8 mouse cellular contexts compared by ENCODE assay signal in genomic region chr11:87734346-87734745, GRCm38 (mm10). TPM values are rescaled to one million over a fixed set of nuclear protein-coding genes. Genes with fewer than 3 reads are reported as not detected.
DNase-seq lines count a peak whose midpoint lies in the region; ATAC-seq and TF ChIP-seq lines count a peak whose summit lies in the region.

No protein-coding gene starts in this region.

- WGBS in kidney, embryonic 16.5 days: 50% methylated on average over 5 of the region's 5 CpGs
- WGBS in forebrain, embryonic 11.5 days: 42% methylated on average over 5 of the region's 5 CpGs
- 57% methylated on average over 5 of the region's 5 CpGs for WGBS in limb, embryonic 12.5 days
- WGBS in small intestine, adult 2 months: 77% methylated on average over 5 of the region's 5 CpGs

- intact Hi-C loops in gastrocnemius, postnatal 14 days (cut with DNase I; ENCODE audit: low total_unique reads): no loop called here

- ATAC-seq in kidney, embryonic 16.5 days (ENCODE audit: low FRiP score, low TSS enrichment): no peak
- ATAC-seq in forebrain, embryonic 11.5 days (replicated peaks; ENCODE audit: low FRiP score): no peak
- ATAC-seq in limb, embryonic 12.5 days (ENCODE audit: insufficient number of reproducible peaks, insufficient read depth, low FRiP score, low TSS enrichment, low read depth): no peak

- H3K27me3 ChIP-seq in kidney, embryonic 16.5 days (ENCODE audit: insufficient read depth, low read length): no peaks in the 10 kb centered on the region
- no peaks in the 10 kb centered on the region; the same call in 1 of the 2 replicates for H3K27me3 ChIP-seq in forebrain, embryonic 11.5 days (ENCODE audit: control insufficient read depth, insufficient read depth, low read length)
- H3K27me3 ChIP-seq in limb, embryonic 12.5 days: peaks cover under 1% of the 10 kb centered on the region; the same call in 1 of the 2 replicates
- no peaks in the 10 kb centered on the region for H3K27me3 ChIP-seq in small intestine, adult 2 months (ENCODE audit: control insufficient read depth, insufficient read depth, low read length)

- H3K4me2 ChIP-seq in kidney, embryonic 16.5 days (replicated peaks; ENCODE audit: low read depth, low read length): peak overlapping the region; percentile 38
- H3K4me2 ChIP-seq in forebrain, embryonic 11.5 days (ENCODE audit: low read depth, low read length, severe bottlenecking): peak overlapping the region; percentile 28; the same call in 1 of the 2 replicates
- H3K4me2 ChIP-seq in limb, embryonic 12.5 days: peak overlapping the region; percentile 40

- TF ChIP-seq CTCF in small intestine, adult 2 months (IDR thresholded peaks at IDR 0.05; ENCODE audit: extremely low read depth, insufficient read length, insufficient replicate concordance, low read depth, low read length): no peak

- H3K9ac ChIP-seq in kidney, embryonic 16.5 days (replicated peaks; ENCODE audit: low read length): peak overlapping the region; percentile 47
- peak overlapping the region; percentile 37; the same call in 1 of the 2 replicates for H3K9ac ChIP-seq in forebrain, embryonic 11.5 days (ENCODE audit: low read length)
- peak overlapping the region; percentile 13; the same call in 1 of the 2 replicates for H3K9ac ChIP-seq in limb, embryonic 12.5 days (replicated peaks)

- peaks cover 12% of the 10 kb centered on the region; the same call in 1 of the 2 replicates for H3K4me1 ChIP-seq in kidney, embryonic 16.5 days (ENCODE audit: insufficient read depth, low read length)
- peaks cover 3% of the 10 kb centered on the region; the same call in 1 of the 2 replicates for H3K4me1 ChIP-seq in forebrain, embryonic 11.5 days (replicated peaks; ENCODE audit: control insufficient read depth, insufficient read depth, low read length)
- peaks cover 21% of the 10 kb centered on the region for H3K4me1 ChIP-seq in limb, embryonic 12.5 days (replicated peaks)
- peaks cover 2% of the 10 kb centered on the region for H3K4me1 ChIP-seq in small intestine, adult 2 months (ENCODE audit: control insufficient read depth, insufficient read depth, insufficient read length, low read length)

- no peaks in the 10 kb centered on the region for H3K9me3 ChIP-seq in kidney, embryonic 16.5 days (ENCODE audit: low read length)
- no peaks in the 10 kb centered on the region for H3K9me3 ChIP-seq in forebrain, embryonic 11.5 days (ENCODE audit: control insufficient read depth, low read length)
- no peaks in the 10 kb centered on the region for H3K9me3 ChIP-seq in limb, embryonic 12.5 days

- no peak for TF ChIP-seq POLR2A in small intestine, adult 2 months (IDR thresholded peaks at IDR 0.05; ENCODE audit: low read depth, low read length)

- DNase-seq in kidney, adult 8-10 months: no peak
- no peak for DNase-seq in forebrain, embryonic 11.5 days (ENCODE audit: low spot score)
- no peak for DNase-seq in right cerebral cortex, postnatal 25 days
- no peak for DNase-seq in gastrocnemius, postnatal 14 days
- no peak for DNase-seq in right cerebral cortex, postnatal 36 days (ENCODE audit: low spot score in 2 of 2)

- H3K27ac ChIP-seq in kidney, embryonic 16.5 days (ENCODE audit: low read length): no peak overlapping the region
- H3K27ac ChIP-seq in forebrain, embryonic 11.5 days (ENCODE audit: low read depth, low read length): no peak overlapping the region
- H3K27ac ChIP-seq in limb, embryonic 12.5 days: no peak overlapping the region
- H3K27ac ChIP-seq in small intestine, adult 2 months (ENCODE audit: insufficient read depth, low read depth, low read length): peak overlapping the region; percentile 37

- H3K4me3 ChIP-seq in kidney, embryonic 16.5 days (ENCODE audit: low read length): 0 out of 2 replicates have a peak overlapping the region, but pooled peaks have one; percentile 7
- H3K4me3 ChIP-seq in forebrain, embryonic 11.5 days (ENCODE audit: low read depth, low read length): no peak overlapping the region
- 0 out of 2 replicates have a peak overlapping the region, but pooled peaks have one; percentile 12 for H3K4me3 ChIP-seq in limb, embryonic 12.5 days (replicated peaks)
- H3K4me3 ChIP-seq in small intestine, adult 2 months (ENCODE audit: low read depth, low read length): peak overlapping the region; percentile 42

- H3K36me3 ChIP-seq in kidney, embryonic 16.5 days (ENCODE audit: insufficient read depth, low read length): peaks cover under 1% of the 10 kb centered on the region
- no peaks in the 10 kb centered on the region for H3K36me3 ChIP-seq in forebrain, embryonic 11.5 days (ENCODE audit: control insufficient read depth, insufficient read depth, low read length)
- H3K36me3 ChIP-seq in limb, embryonic 12.5 days: peaks cover 2% of the 10 kb centered on the region; the same call in 1 of the 2 replicates
- H3K36me3 ChIP-seq in small intestine, adult 2 months (ENCODE audit: control insufficient read depth, insufficient read depth, low read length): peaks cover 30% of the 10 kb centered on the region

RNA-seq across cellular contexts. Expression of gene Supt4a, which starts 3.0 kb away (rescaled TPM):
- 156 and 161 TPM in 2 replicates for polyA plus RNA-seq in kidney, embryonic 16.5 days (2015; fragmentation: Nextera tagmentation; extraction: Ambion mirVana)
- 132 and 133 TPM in 2 replicates for polyA plus RNA-seq in forebrain, embryonic 11.5 days (2014; fragmentation: Nextera tagmentation; extraction: Ambion mirVana)
- polyA plus RNA-seq in limb, embryonic 12.5 days (2016; fragmentation: Nextera tagmentation; extraction: Ambion mirVana): 167 TPM in 2 replicates
- 21.5 and 43.3 TPM in 2 replicates for polyA plus RNA-seq in small intestine, adult 2 months (2012; rRNA removed)
- 10 to 100 TPM; 30.8 to 36.4 TPM for total RNA-seq in gastrocnemius, postnatal 14 days (2021)

RNA-seq across cellular contexts. Expression of gene Tspoap1, which starts 26.0 kb away (rescaled TPM):
- 4.7 and 5.6 TPM in 2 replicates for polyA plus RNA-seq in kidney, embryonic 16.5 days (2015; fragmentation: Nextera tagmentation; extraction: Ambion mirVana)
- 18.8 and 19.9 TPM in 2 replicates for polyA plus RNA-seq in forebrain, embryonic 11.5 days (2014; fragmentation: Nextera tagmentation; extraction: Ambion mirVana)
- 5.7 and 5.9 TPM in 2 replicates for polyA plus RNA-seq in limb, embryonic 12.5 days (2016; fragmentation: Nextera tagmentation; extraction: Ambion mirVana)
- polyA plus RNA-seq in small intestine, adult 2 months (2012; rRNA removed): 0.89 and 1.3 TPM in 2 replicates
- total RNA-seq in gastrocnemius, postnatal 14 days (2021): under 1 TPM; 0.04 TPM

RNA-seq across cellular contexts. Expression of gene Mpo, which starts 59.0 kb away (rescaled TPM):
- polyA plus RNA-seq in kidney, embryonic 16.5 days (2015; fragmentation: Nextera tagmentation; extraction: Ambion mirVana): 1.1 and 1.3 TPM in 2 replicates
- 3.6 and 3.9 TPM in 2 replicates for polyA plus RNA-seq in forebrain, embryonic 11.5 days (2014; fragmentation: Nextera tagmentation; extraction: Ambion mirVana)
- polyA plus RNA-seq in limb, embryonic 12.5 days (2016; fragmentation: Nextera tagmentation; extraction: Ambion mirVana): 1.7 and 2.6 TPM in 2 replicates
- polyA plus RNA-seq in small intestine, adult 2 months (2012; rRNA removed): 0.08 and 0.14 TPM in 2 replicates
- total RNA-seq in gastrocnemius, postnatal 14 days (2021): not detected
